Mouse (Mus musculus) kidney, postnatal 14 days (tissue): ENCODE measurements around the gene Cd109.

Source experiments
- DNase-seq: peaks from one replicate; pipeline ENCODE4 v3.0.0; 2022; ENCODE audit warnings: mixed read lengths

The Cd109 gene

GRCm38 (mm10) chr9:78646008-78646777 is 30.8 kb downstream of the Cd109 start:
- DNase-seq, result peak; percentile 41

DNA sequence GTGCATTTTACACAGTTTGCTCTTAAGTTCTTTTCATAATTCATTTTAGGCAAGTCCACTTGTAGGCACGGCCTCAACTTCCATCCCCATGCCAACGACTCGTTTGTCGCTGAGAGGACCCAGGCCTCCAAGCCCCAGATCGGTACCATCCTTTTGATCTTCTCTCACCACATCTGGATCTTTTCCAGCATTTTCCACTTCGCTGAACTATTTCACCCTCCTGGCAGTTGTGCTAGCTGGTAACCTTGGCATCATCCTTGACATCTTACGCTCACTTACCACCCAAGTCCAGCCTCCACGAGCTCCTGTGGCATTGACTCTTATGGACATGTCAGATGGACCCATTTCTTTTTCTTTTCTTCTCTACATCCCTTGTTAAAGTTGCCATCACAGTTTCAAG is 33.3 kb downstream of the Cd109 start:
- DNase-seq, result no peak

DNA sequence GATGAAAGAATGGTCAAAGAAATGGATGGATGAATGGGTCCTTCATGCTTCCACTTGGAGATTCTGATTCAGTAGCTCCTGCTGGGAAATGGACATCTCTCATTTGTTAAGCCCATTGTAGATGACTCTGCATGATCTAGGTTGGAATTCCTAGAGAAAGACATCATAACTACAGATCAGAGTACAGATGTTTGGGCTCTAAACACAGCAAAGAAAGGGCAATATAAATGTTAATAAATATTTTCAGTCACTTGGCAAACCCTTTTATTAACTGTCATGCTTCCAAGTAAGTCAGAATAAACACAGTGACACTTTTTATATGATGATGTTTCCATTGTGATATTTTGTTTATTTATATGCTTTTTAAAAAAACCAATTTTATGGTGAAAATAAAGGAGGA is 34.1 kb downstream of the Cd109 start:
- DNase-seq, result no peak

GRCm38 (mm10) chr9:78657564-78657963 is 42.2 kb downstream of the Cd109 start:
- DNase-seq, result no peak

DNA sequence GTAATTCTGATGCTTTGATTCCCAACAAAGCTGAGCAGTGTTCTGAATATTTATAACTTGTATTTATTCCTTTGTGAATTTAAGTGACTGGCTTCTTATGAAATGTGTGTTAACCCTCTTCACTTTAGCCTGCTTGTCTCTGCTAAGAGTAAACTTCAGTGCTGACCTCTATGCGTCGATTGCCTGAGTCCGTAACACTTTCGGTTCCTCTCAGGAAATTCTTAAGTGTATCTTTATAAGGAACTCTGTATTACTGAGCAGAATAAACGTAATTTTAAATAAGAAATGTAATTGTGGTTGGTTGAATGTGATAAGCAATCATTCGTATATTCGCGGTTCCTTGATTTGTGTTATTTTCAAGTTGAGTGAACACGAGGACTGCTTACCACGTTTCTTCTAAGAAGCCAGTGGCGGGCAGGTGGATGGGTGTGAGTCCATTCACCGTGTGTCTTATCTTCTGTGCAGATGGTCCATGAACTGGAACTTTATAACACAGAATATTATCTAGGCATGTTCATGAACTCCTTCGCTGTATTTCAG is 56.2 kb downstream of the Cd109 start:
- no peak for DNase-seq

DNA sequence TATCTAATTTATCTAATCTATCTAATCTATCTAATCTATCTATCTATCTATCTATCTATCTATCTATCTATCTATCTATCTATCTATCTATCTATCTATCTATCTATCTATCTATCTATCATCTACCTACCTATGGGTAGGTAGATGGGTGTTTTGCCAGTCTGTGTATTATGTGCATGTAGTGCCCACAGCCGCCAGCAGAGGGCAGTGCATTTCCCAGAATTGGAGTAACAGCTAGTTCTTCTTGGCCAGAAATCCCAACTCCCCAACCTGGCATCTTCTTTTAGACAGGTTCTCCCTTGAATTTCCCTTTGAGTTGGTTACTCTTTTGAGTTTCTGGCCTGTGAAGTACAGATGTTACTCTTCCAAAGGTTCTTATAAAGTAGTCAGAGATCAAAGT is 85.3 kb downstream of the Cd109 start:
- DNase-seq, result peak; percentile 61

GRCm38 (mm10) chr9:78702509-78703239 is 87.3 kb downstream of the Cd109 start:
- no peak for DNase-seq

- DNase-seq, result peak; percentile 10
Observed at GRCm38 (mm10) chr9:78720888-78721798, 105.8 kb downstream of the Cd109 start.

DNA sequence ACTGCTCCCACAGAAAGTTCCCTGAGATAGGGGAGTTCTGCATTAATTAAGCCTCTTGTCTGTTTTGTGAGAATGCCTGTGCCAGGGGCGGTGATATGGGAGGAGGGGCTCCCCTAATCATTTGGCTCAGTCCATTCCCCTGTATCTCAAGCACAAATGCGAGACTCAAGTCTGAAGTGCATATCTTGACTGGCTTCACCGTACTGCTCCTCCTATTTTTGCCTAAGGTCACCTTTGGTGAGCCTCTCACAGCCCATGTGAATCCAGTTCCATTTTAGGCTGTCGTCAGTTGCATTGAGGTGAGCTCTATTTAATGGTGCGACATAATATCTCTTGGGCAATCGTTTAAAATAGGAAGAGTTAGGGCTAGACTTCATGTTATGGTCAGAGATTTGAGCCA is 116.6 kb downstream of the Cd109 start:
- no peak for DNase-seq

DNA sequence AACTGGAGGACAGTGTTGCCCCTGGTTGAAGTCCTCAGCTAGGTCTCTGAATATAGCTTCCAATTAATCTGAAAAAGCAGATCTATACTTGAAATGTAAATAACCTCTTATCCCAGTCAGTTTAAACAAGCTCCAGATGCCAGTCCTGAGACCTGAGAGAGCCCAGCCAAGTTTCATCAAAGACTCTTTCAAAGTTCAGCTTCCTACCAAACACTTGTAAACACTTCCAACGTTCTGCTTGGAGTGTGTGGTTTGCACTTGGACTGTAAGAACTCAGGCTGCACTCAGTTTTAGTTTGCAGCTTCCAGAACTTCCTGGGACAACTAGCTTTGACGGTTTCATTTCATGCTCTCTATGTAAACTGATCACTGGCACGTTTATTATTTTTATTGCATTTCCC is 120.2 kb downstream of the Cd109 start:
- no peak for DNase-seq

GRCm38 (mm10) chr9:78742012-78742411 is 126.7 kb downstream of the Cd109 start:
- no peak for DNase-seq

GRCm38 (mm10) chr9:78750246-78750645 is 134.9 kb downstream of the Cd109 start:
- no peak for DNase-seq
